Mouse (Mus musculus) liver, embryonic 14.5 days (tissue): Measurements from ENCODE around the gene Gm5799.
"Not testable (repeated sequence)": the region's sequence is repeated elsewhere in the genome, so short reads cannot be mapped to it uniquely, and the experiment has no call there.

Experiments used
- CTCF ChIP-seq: IDR thresholded peaks from 2 replicates; pipeline ENCODE4 v1.5.1; 2016; ENCODE audit warnings: antibody characterized with exemption, low read depth, control low read depth
- EP300 ChIP-seq: IDR thresholded peaks from 2 replicates; pipeline ENCODE4 v1.6.1; 2016; ENCODE audit warnings: antibody characterized with exemption, low read depth

DNA sequence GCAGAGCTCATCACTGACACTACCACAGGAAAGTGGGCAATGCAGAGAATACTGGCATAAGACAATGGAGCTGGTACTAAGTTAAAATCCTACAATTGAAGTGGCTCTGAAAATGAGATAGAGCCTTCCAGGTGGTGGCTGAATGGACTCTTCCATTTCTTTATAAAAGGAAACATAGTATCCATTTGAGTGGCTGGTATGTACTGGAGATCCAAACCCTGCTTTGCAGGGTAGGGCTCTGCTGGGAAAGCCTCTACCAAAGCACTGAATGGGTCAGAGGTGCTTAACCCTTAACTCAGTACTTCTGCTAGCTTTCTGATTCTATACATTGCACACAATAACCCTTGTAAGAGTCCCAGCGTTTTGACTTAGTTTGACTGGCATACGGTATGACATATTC, 8.9 kb downstream of the Gm5799 start:
- TF ChIP-seq EP300, CTCF: not testable (repeated sequence)
